Mouse (Mus musculus): ENCODE results near the gene Zfhx3. TPM values are rescaled to one million over a fixed set of nuclear protein-coding genes. Genes with fewer than 3 reads are reported as not detected.
A peak's percentile ranks its signal among the peaks of the same experiment; 100 is the strongest.

Gene Zfhx3
- polyA plus RNA-seq, 2 experiments from 2014 or later: 0.58 TPM; not detected in 1

DNA sequence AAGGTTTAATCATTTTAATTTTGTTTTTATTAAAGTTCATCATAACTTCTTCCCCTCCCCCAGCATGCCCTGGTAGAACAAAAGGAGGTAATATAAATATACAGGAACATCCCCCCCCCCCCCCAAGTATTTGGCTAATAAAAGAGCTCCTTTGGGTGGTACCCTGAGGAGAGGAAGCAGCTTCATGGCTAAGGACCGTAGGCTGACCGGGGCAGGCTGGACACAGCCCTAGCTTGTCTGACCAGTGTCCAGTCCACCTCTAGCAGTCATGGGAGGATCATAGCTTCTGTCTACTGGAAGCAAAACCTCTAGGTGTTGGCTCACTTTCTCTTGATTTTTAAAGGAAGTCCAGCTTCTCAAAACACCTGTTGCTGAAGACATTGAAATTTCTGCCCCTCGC lies 927.0 kb downstream of the Zfhx3 start:
- ATAC-seq: no peak

DNA sequence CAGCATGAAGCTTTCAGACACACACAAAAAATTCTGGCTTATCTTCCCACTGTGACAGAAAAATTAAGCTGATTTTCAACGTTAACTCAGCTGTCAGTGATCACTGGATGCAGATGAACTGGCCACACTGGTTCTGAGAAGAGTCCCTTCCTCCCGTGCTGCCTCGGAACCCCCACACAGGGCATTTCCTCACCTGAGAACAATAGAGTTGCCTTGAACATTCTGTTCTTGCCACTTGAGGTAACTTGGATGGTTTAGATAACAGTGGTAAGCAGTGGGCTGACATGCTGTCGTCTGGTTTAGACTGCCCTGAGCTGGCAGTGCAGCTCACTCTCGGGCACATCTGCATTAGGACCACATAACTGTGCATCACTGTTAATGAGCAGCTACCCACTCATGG lies 927.5 kb downstream of the Zfhx3 start:
- ATAC-seq: no peak

DNA sequence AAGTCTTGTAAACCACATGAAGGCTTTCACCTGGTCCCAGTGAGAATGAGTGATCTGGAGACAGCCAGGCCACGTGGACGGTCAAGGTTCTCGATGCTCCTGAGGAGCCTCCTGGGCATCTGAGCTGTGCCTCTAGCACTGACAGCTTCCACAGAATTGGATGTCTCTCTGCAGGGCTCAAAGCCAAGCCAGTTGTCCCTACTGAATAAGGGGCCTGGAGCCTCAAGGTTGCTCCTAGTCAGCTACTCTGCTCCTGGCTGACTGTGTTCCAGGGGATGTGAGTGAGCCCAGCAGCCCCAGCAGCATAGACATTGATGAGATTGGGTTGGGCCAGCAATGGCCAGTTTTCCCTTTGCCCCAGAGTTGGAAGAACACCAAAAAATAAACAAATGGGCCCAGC lies 927.9 kb downstream of the Zfhx3 start:
- ATAC-seq: no peak

DNA sequence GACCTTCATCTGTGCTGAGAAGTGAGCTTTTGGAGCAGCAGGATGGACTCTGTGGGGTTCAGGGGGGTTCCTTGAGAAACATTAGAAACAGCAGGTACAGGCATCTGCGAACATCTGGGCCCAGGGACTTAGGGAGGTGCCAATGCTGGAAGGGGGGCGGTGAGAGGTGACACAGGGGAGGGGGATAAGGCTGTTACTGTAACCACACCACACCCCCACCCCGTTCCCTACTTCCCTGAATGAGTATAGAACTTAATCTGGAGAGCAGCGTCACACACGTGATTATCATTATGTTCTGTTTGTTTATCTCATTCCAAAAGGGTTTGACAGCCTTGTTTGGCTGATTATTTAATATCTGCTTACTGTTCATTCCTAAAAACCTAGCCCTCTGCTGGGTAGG lies 933.3 kb downstream of the Zfhx3 start:
- no peak for ATAC-seq

DNA sequence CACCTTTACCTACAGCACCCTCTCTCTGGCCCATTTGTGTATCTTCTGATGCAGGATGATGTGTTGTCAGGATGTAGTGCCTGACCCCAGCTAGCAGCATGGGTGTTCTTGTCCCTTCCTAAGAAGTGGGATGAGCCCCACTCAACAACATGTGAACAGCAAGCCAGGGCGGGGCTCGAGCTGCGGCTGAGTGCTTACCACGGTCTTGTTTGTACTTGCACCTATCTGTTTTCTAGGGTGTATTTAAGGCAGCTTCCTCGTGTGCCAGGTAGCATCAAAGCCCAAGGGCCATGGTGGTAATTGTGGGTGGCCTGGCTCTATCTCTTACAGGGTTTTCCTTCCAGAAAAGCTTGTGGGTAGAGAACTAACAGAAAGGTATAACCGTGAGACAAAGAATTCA lies 937.7 kb downstream of the Zfhx3 start:
- no peak for ATAC-seq

DNA sequence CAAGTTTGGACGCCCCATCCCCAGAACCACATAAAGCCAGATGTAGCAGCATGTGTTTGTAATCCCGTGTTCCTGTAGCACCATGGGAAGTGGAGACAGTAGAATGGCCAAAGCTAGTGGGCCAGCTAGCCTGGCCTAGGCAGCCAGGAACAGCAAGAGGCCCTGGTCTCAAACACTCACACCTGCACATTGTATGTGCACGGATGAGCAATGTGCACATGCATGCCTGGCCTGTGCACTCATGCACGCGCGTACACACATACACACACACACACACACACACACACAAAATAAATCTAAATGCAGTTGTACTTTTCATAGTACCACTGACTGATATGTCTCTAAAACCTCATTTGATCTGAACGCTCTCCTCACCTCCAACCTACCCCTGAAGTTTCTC lies 938.9 kb downstream of the Zfhx3 start:
- no peak for ATAC-seq

DNA sequence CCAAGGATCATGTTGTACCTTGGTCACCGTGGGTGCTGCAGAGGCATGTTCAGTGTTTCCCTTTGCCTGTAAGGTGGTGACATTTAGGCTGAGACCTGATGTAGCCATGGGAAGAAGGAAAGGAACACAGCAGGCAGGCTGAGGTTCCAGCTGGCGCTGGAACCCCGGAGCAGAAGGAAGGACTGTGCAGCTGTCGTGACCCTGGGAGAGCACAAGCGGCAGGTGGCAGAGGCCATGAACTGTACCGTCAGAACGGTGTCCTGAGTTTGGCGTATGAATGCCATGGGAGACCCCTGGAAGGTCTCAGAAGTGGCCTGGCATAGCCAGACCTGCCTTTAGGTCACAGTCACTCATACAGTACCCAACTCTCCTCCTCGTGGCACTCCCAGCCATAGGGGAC lies 939.6 kb downstream of the Zfhx3 start:
- no peak for ATAC-seq

DNA sequence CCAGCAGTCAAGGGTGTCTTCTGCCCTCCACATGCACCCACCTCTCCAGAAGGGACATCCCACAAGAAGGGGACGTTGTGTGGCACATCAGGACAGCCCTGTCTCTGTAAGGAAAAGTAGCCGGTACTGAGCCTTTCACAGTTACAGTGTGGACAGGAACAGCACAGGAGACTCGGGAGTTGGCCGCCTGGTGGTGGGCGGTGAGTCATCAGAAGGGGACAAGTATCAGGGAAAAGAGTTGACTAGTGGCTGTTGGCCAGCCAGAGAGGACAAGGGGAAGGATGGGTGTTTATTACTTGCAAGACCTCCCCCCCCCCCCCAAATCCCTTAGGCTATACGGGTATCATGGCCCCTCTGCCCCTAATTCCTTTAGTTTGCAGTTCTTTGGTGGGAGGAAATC lies 940.9 kb downstream of the Zfhx3 start:
- ATAC-seq: no peak

DNA sequence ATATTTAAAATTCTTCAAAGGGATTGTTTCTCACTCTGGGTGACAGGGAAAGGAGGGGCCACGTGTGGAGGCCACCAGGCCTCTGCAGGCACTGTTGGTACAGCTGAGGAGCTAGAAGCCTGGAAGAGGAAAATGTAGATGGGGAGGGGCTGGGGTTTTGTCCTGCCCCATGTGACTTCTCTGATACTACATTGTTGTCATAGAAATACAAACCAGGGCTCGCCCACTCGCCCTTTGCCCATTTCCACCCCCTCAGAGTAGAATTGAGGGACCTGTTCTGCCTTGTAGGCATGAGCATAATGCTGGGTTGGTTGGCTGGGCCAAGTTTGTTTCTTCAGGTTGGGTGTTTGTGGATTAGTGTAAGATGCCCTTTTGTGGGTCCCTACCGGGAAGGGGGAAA lies 942.5 kb downstream of the Zfhx3 start:
- ATAC-seq: no peak

DNA sequence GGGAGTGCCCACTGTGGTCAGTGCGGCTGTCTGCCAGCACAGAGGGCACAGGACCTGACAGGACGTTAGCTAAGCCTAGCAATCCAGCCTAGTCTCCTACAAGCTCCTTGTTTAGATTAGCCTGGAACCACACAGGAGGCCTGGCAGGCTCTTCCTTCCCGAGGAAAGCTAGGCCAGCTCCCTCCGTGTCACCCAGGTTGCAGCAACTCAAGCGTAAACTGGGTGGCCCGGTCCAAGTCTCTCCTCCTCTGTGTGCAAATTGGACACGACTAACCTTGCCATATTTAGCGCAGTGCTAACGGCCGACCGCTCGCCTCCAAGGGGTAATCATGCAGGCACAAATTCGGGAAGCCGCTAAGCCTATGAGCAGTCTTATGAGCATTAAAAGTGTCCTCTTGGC lies 943.0 kb downstream of the Zfhx3 start:
- ATAC-seq: no peak

DNA sequence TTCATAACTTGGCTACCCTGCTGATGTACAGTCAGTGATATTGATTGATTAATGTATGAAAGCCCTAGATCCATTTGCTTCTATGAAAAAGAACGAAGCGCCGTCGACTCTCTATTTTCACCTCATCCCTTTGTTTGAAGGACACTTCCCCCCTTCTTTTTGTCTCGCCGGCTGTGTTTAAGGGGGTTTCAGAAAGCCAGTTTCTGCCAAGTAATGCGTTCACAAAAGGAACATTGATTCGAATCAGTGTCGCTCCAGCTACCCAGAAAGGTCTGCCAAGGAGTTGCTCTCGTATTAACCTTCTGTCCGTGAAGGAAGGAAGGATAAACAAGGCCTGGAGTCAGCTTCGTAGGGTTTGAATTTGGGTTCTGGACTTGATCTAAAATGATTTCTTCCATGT lies 943.4 kb downstream of the Zfhx3 start:
- ATAC-seq: no peak

DNA sequence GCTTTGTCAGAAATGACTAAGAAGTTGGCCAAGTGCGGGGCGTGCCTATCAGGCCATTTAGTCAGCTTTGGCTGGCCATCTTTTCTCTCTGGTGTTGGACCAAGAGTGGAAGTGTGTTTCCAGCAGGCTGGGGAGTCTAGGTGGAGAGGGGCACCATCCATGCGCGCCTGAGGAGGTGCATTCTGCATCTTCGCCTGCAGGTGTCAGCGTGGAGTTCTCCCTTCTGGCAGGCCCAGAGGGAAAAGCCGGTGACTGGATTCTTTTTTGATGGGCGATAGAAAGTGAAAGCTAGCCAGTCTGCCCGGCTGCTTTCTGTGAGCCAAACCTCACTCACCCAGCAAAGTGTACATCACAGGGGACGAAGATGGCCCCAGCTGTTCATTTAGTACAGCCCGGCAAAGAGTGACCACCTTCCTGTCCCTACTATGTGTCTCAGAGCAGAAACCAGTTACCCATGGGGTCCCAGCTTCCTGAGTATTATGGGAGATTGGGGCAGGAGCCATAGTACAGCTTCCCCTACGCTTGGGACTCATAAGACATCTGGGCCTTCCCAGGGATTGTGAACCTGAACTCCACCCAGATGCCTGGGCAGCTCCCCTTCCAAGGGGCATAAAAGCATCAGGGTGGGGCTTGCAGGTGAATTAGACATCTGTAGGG lies 944.3 kb downstream of the Zfhx3 start:
- peak; percentile 83 for ATAC-seq

DNA sequence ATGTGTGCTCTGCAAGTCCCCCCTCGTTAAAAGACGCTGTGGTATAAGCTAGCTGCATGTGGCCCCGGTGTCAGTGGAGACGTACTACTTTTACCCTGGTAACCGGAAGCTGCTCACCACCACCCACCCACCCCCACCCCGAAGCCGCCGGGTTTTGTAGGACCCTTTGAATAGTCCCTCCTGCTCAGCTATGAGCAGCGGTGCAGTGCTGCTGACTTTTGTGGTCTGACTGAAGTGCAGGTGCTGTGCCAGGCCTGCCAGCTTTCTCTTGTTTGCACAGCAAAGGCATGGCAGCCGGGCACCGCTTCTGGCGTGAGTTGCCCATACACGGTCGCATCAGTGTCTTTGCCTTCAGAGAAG lies 944.8 kb downstream of the Zfhx3 start:
- ATAC-seq: peak; percentile 48

DNA sequence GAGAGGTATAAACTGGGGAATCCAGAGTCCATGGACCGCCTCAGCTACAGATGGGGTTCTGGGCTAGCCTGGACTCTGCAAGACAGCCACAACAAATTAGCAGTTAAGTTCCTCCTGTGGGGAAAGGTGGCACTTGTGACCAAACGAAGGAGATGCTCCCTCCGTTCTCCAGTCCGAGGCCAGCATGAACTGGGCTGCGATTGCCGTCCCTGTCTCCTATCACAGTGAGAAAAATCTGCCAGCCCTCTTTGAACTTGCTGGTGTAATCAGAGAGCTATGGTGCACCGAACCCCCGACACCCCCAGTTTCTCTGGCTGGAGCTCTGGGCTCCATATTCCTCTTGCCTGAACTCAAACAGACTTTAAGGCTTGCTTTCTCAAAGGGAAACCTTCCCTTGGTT lies 945.4 kb downstream of the Zfhx3 start:
- ATAC-seq: no peak

DNA sequence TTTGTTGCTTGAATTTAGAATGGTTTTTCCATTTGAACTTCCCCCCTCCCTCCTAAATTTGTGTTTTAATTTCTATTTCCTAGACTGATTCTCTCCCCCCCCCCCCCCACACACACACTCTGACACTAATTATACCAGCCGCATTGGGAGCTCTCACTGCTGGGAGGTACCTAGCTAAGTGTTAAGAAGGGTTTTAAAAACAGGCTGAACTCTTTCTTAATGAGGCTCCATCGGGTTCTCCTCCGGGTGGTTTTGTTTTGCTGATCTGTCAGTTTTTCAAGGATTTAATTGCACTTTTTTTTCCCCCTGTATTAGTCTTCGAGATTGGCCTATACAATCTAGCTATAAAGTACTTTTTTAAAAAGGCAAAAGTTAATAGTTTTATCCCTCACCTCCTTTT lies 946.5 kb downstream of the Zfhx3 start:
- ATAC-seq: no peak

DNA sequence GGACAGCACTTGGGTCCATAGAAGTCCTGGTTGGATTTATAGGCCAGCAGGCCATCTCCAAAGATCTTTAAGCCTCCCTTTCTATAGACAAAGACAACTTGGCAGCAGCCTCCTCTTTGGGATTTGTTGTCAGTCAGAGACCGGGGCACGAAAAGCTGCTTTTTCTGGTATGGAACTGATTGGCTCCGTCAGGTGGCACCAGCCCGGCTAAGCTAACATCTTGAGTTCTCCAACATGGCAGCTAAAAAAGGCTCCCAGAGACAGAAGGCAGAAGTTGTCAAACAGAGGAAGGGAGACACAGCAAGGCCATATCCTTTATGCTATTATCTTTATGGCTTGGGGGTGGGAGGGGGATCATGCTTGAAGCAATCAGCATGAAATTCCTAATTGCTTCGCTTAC lies 947.0 kb downstream of the Zfhx3 start:
- no peak for ATAC-seq

DNA sequence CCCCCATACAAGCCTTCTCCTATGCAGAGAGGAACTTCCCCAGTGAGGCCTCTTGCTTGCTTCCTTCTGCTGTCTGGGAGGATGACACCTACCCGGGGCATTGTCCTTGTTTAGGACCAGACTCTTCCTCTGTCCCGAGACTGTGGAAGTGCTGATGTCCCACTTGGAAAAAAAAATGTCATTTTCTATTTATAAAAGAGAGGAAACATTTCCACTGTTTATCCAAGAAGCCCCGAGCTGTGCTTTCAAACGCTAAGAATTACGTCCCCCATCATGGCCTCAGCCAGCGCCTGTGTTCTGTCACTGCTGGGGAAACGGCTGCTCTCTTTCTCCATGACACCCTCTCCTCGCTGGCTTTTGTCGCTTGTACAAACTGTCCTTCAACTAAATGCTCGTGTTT lies 951.8 kb downstream of the Zfhx3 start:
- no peak for ATAC-seq

DNA sequence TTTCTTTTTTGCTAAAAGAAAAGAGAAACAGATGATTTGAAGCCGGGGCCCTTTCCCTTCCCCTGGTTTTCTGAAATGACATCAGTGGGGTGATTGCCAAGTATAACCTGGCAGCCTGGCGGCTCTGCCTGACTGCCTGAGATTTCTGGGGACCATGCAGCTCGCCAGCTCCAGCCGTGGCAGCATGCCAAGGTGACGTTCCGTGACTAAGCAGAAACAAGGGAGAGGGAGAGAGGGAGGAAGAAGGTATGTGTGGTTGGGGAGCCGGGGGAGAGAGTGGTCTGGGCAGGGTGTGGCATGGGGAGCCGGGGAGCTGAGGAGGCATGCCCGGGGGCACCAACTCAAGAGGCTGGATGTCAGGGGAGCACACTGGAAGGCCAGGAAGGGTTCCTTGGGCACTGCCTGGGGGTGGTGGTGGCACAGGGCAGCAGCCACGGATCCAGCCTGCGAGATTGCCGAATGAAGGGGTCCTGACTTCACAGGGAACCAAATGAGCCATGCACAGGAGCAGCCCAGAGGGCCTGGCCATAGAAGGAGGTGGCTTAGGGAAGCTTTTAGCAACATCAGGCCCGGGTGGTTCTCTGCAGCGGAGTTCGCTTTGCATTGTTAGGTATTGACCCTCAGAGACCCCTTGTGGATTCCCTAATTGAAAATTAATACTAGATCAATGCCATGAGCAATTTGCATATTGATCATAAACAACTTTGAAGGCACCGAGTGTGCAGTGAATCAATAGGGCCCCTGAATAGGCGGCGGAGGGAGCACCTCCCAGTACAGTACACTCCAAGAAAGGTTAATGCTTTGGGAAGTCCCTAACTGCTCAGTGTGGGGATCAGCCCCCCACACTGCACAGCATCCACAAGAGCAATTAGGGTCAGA lies 954.3 kb downstream of the Zfhx3 start:
- no peak for ATAC-seq

DNA sequence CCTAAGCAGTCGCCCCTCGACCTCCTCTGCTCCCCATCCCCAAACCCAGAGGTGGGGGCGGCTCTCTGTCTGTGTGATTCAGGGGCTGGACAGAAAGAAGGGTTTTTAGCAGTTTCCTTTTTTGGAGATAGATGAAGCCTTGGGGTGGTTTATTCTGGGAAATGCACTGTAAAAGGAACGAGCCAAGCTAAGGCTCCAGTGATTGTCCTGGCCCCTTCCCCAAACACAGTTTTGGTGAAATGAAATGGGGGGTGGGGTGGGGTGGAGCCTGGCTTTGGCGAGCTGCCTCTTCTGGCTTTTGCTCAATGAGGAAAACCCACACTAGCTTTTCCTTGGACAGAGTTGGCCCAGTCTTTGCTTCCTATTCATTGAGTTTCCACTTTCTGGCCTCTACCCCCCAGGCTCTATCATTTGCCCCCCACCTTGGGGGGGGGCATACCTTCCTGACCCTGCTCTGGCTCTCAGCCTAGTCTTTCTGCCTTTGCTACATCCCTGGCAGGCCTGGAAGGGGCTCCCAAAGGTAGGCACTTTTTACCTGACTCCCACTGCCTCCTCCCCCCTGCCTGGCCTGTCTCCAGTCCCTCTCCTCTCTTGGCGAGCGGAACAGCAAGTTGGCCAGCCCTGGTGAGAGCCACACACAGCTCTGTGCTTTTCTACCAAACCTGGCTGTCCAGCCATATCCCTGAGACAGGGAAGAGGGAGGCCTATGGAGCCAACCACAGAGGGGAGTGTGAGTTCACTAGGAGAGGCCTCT lies 955.1 kb downstream of the Zfhx3 start:
- ATAC-seq: no peak

DNA sequence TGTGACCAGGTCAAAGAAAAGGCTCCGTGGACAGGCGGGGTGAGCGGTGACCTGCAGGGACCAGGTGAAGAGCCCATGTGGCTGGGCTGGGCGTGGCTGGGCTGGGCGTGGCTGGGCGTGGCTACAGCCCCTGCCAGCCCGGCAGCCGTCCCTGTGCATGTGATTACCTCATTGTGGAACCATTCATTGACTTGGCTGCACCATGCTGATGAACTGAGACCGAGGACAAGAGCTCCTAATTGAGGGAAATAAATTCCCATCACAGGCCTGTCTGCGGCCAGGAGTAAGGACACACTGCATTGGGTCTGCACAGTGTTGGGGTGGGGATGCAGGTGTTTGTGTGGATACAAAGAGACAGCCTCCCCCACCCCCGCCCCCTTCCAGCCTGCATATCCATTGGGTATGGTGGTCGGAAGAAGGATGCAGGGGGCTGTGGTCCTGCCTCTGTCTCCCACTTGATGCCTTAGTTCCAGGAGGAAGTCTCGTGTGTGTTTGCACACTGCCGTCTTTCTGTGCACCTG lies 956.9 kb downstream of the Zfhx3 start:
- ATAC-seq: no peak

DNA sequence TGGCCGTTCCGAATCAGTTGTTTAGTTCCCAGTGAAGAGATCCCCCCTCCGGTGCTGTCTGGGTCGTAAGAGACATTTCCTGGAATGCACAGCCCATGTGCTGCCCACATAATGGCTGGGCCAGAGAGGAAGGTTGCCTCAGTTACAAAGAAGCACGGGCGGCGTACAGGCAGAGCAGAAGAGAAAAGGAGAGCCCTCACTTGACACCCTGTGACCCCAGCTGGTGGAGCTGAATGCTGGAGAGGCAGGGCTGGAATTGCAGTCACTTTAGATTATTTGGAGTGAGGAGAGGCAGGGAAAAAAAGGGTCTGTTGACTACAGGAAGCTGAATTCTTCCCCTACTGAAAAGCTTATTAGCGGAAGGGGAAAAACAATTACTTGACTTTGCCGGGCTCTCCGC lies 958.1 kb downstream of the Zfhx3 start:
- no peak for ATAC-seq

DNA sequence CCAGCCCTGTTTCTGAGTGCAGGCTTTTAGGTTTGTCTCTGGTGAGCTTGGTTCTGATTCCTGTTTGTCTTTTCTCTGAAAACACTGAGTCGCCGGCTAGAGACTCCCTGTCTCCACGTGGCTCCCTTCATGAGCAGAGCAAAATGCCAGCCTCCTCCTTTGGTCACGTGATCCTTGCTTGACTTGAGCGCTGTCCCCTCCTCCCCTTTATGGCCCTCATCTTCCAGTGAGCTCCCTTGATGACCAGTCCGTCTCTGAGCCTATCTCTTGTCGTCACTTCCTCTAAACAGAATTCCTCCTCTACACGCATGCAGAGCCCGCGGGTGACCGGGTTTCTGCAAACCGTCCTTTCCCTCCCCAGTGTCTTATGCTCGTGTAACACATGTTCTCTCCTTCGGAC lies 958.8 kb downstream of the Zfhx3 start:
- no peak for ATAC-seq

DNA sequence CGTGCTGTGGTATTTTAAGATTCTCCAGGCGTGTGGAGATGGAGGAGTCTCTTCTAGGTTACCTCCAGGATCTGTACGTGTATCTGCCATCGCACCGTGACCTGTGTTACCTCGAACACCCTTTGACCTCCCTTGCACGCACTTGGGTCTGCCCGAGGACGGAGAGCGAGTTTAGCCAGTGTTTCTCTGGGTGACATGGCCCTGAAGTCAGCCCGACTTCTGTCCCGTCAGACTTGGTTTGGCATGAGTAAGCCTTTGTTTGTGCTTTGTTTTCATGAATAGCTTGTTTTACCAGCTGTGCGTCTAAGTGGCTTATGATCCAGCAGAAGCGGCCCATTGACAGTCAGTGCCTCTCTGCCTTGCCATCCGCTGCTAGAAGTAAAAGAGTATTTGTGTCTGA lies 961.1 kb downstream of the Zfhx3 start:
- ATAC-seq: no peak

All from activated CD4-positive, CD25-positive, alpha-beta regulatory T cell, adult 4 months (primary cell).